Mouse (Mus musculus) gastrocnemius, postnatal 10 days (tissue): ENCODE data around the gene Ankrd53. TPM values are rescaled to one million over a fixed set of nuclear protein-coding genes. Genes with fewer than 3 reads are reported as not detected.

Experiments
- DNase-seq: peaks from one replicate; pipeline ENCODE4 v3.0.0; 2021; ENCODE audit warnings: mixed read lengths
- long read RNA-seq, 2 experiments: library from polyadenylated mRNA; stranded (forward); transcript quantifications; one replicate each; pipeline ENCODE4 v2.0.0; 2021
- total RNA-seq, 2 experiments: library from RNA; stranded (reverse); gene quantifications; 2 replicates each; pipeline ENCODE4 v1.2.3; 2021

The Ankrd53 gene
- not detected for total RNA-seq
- long read RNA-seq, experiment 1: 0 reads
- long read RNA-seq, experiment 2: 0 reads

DNA sequence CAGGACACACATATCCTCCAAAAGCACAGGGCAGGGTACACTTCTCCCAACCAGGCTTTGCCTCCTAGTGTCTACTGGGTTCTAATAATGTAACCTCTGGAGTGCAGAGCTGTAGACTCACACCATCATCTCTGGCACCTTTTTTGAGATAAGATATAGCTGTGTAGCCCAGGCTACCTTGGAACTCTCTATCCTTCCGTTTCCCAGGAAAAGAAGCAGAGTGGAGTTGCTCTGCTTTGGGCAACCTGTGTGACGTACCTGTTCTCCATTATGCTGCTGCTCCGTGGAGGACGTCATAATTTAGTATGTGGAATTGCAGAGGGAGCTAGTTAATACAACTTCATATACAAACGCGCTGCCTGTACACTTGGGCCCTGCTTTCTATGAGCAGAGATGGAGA, at the start of gene Ankrd53:
TSS of gene Ankrd53 (plus strand) at position 301 of the 400 bp plus-strand sequence.
- DNase-seq: no peak

- no peak for DNase-seq
These were observed 48.9 kb upstream of the Ankrd53 start for GRCm38 (mm10) chr6:83713271-83714136.

GRCm38 (mm10) chr6:83714221-83715123, 48.0 kb upstream of the Ankrd53 start:
- peak; percentile 30 for DNase-seq

DNA sequence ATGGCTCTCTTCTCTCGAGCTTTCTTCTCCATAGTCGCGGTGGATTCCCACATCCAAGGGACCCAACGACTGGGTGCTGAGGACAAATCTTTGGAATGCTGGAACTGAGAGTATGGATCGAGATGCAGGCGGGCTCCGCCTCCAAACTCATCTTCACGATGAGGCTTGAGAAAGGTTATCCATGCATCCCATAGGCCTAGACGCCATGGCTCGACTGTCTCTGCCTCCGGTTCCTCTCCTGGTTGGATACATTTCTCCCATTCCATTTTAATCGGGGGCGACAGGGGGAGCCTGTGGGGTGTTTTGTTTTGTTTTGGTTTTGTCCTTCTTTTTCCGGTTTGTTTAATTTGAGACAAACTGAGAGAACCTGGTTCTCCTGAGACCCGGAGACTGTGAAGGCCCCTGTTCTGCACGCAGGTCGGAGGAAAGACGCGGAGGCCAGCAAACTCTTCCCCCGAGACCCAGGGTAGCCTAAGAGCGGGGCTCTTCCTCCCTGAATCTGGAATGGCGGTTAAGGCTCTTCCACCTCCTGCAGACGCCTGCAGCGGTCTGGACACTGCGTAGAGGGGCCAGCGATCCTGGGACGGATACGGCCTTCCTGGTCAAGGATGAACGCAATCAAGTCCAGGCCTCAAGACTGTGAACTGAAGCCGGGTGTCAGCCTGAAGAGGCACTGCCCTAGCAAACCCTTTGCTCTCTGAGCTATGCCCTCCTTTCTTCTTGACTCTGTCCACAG, 46.8 kb upstream of the Ankrd53 start:
- DNase-seq: no peak

DNA sequence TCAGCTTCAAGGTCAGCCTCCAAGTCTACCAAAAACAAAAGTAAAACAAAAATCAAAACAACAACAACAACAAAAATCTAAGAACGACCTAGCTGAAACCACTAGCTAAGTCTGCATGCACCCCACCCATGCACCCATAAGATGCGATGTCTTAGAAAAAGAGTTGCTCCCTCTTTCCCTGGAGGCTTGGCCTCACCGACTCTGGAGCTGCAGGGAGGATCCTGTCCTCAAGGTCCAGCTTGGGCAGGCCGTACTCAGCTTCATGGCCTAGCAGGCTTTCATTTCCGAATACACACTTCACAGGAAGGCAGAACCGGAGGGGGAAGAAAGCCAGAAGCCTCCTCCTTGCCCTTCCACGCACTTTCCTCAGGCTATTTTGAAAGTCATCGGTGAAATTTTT, 45.4 kb upstream of the Ankrd53 start:
- no peak for DNase-seq

DNA sequence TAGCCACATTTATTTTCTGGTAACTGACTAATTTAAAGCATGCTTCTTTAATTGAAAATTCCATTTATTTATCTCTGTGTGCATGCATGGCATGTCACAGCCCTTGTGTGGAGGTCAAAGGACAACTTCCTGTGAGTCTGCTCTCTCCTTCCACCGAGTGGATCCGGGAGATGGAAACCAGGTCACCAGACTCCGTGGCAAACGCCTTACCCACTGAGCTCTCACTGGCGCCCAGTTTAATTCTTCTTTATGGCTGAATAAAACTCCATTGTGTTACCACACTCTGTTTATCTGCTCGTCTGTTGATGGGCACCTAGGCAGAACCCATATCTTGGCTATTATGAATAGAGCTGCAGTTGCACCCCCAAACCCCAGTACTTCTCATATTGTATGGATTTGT, 39.9 kb upstream of the Ankrd53 start:
- DNase-seq: no peak

DNA sequence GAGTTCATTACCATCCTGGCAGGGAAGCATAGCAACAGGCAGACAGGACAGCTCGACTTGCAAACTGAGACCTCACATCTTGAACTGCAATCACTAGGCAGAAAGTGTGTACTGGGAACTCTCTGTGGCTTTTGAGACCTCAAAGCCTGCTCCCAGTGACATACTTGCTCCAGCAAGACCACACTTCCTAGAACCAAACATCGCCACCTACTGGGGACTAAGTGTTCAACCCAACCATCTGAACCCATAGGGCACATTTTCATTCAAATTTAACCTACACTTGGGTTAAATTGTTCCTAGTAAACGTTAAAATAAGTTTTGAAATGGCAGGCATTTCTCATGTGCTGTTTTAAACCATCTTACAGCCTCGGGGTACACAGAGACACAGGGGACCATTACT, 35.3 kb upstream of the Ankrd53 start:
- DNase-seq: no peak

DNA sequence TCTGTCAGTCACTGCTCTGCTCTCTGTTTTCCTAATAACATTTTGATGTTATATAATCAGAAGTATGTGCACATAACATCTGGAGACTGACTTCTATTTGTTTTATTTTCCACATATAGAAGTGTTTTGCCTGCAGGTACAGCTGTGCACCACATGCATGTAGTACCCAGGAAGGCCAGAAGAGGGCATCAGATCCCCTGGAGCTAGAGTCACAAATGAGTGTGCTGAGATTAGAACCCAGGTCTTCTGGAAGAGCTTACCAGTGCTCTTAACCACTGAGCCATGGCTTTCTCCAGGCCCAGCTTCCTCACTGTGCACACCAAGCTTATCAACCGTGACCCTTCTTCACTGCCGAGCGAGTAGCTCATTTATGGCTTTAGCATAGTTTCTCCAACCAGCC, 34.0 kb upstream of the Ankrd53 start:
- DNase-seq: no peak

- DNase-seq: no peak
These were observed 33.0 kb upstream of the Ankrd53 start for GRCm38 (mm10) chr6:83729350-83729970.

GRCm38 (mm10) chr6:83731128-83731527, 31.3 kb upstream of the Ankrd53 start:
- DNase-seq: peak; percentile 84

GRCm38 (mm10) chr6:83737311-83737710, 25.1 kb upstream of the Ankrd53 start:
- DNase-seq: no peak

DNA sequence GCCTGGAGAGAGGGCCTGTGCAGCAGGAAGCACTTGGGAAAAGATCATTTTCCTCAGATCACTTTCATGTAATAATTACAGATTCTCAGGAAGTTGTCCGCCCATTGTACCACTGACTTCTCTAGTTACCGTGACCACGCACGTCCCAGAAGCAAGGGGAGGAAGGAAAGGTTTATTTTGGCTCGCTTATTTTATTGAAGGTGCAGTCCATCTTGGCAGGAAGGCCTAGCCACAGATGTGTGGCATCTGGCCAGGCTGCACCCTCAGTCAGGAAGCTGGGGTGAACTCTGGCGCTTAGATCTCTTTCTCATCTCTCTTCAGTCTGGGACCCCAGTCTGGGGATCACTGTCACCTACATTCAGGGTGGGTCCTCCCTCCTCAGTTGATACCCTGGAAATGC, 23.8 kb upstream of the Ankrd53 start:
- no peak for DNase-seq

DNA sequence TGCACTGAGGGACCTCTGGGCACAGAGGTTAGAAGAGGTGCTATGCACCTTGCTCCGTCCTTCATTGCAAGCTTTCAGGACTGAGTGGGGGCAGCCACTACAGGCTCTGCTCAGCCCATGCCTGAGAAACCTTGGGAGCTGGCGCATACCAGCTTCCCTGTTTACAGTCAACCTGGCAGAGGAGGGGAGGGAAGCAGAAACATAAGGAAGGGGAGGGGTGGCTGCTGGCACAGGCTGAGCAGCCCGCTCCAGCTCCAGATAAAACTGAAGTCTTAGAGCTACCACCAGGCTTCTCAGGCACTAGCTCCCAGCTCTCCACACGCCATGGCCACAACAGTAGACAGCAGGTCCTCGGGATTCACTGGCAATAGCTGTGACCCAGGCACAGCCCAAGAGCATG, 19.7 kb upstream of the Ankrd53 start, which contains the start of gene Atp6v1b1:
TSS of gene Atp6v1b1 (plus strand) at position 230 of the 400 bp plus-strand sequence.
- DNase-seq: no peak

GRCm38 (mm10) chr6:83743212-83743611, 19.2 kb upstream of the Ankrd53 start:
- DNase-seq: no peak

GRCm38 (mm10) chr6:83744126-83744525, 18.3 kb upstream of the Ankrd53 start:
- no peak for DNase-seq

DNA sequence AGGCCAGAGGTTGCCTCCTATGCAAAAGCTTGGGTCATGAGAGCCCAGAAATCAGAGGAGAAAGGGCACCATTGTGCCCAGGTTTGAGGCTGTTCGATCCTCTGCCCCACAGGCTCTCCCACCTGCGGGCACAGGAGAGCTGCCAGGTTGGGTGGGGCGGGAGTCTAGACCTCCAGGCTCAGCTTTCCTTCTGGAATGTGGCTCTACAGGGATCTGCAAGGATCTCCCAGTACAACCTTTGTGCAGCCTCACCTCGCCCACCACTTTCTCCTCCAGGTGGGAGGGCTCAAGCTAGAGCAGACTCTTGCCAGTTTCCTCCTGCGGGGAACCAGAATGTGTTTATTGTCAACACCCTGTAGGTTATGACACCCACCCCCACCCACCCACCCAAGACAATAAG, 17.9 kb upstream of the Ankrd53 start:
- DNase-seq: no peak

GRCm38 (mm10) chr6:83745466-83745865, 17.0 kb upstream of the Ankrd53 start:
- no peak for DNase-seq

GRCm38 (mm10) chr6:83749286-83749685, 13.2 kb upstream of the Ankrd53 start:
- no peak for DNase-seq

DNA sequence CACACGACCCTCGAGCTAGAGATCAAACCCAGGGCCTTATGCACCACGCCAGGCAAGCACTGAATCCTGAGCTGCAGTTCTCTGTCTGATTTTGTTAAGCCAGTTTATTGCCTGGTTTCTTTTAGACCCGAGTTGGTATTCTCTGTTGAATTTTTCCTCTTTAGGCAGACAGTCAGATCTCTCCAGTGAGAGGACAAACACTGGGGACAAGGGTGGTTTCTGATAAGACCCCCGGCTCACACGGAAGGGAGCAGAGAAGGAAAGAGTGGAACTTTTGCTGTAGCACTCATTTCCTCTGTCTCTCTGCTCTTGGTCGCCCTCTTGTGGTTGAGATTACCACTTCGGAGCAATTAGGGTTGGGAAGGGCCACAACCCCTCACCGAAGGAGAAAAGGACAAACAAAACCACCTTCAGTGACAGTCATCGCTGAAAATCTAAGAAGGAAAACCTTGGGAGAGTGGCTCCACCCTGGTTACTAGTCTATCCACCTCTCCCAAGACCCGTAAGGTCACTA, 12.2 kb upstream of the Ankrd53 start:
- DNase-seq: peak; percentile 71

DNA sequence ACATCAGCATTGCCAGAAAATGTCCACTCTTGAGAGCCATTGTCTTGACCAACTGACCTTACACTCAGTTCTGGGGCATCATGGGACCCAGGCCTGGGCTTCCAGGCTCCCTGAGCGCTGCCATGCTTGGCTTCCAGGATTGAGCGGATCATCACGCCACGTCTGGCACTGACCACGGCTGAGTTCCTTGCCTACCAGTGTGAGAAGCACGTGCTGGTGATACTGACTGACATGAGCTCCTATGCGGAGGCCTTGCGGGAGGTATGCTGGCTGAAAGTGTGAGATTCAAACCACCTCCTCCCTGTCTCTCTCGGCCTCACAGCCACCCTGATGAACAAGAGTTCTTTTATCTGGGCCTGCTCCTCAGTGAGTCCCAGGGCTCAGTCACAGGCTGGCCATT, 6.4 kb upstream of the Ankrd53 start:
- no peak for DNase-seq

DNA sequence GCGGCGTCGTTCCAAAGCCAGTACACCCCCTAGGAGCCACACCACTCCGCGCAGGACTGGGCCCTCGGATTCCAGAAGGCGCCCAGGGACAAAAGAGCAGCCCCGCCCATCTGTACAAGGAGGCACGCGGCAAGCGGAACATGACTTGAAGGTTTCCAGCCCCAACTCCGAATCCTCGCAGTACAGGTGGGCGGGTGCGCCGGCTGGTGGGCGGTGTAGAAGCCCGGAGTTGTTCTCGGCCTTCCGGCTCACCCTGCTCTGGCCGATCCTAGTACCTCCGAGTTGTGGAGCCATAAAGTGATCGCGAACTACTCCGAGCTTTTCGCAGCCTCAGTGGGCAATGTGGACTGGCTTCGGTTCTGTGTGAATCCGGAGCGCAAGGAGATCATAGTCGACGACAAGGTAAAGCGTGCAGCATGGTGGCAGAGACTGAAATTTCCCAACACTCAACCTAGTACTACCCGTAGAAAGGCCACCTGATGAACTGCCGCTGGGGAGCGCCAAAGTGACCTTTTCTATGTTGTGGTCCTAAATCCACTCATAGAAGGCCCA, 512 bp downstream of the Ankrd53 start:
- peak; percentile 25 for DNase-seq
